Mouse (Mus musculus) cerebellum, adult 2 months (tissue): ENCODE data around the gene Ank3.

Experiments used
- CTCF ChIP-seq: fragments of 200-500 bp; IDR thresholded peaks from 2 replicates; pipeline ENCODE4 v1.5.1; 2011; ENCODE audit warnings: low read depth, mild to moderate bottlenecking, control low read depth, low read length, moderate library complexity, borderline replicate concordance; ENCODE audit not compliant: insufficient read depth
- POLR2A ChIP-seq: fragments of 200-500 bp; IDR thresholded peaks from 2 replicates; pipeline ENCODE4 v1.6.1; 2011; ENCODE audit warnings: low read length, control low read depth, borderline replicate concordance; ENCODE audit not compliant: insufficient read depth

DNA sequence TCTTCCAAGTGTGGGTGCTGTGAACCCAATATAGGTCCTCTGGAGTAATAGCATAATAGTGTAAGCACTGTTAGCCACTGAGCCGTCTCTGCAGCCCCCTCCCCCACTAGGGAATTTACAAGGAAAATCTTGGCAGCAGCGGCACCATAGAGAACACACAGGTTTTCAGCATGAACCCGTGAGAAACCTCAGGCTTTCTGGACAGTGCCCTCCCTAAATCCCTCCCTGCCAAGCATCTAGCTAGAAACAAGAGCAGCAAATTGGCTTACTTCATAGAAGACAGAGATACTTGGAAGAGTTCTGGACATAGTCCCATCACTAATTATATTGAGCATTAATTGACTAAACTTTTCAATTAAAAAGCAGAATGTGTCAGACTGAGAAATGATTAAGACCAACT, 49.6 kb downstream of the Ank3 start:
- no peak for TF ChIP-seq CTCF
- TF ChIP-seq POLR2A = no peak
